Mouse (Mus musculus): ENCODE measurements around the gene Fbf1.
"Not testable (repeated sequence)": the region's sequence is repeated elsewhere in the genome, so short reads cannot be mapped to it uniquely, and the experiment has no call there.

Gene Fbf1

DNA sequence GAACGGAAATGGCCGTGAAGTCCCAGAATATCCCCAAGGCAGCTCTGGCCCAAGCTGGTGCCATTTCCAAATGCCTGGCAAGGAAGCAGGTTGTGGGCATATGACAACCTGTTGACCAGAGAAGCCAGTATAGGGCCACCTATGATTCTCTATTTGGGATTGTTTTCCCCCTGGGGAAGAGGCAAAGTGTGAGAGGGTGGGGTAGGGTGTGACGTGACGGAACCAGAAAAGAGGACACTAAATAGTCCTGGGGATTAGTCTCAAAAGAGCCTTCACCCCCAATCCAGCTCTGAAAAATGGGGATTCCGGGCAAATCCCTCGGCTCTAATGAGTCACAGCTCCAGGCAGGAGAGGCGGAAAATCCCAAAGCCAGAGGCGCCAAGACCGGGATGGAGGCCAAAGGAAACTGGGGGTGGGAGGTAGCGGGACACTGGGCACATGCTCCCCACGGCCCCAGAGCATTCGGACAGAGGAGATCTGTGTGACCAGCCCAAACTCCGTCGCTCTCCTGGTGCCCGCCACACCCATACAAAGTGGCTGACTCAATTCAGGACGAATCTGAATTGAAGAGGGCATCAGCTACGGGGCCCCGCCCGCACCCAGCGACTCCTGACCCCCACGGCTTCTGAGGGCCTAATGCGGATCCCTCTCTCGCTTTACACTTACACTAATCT lies 59.4 kb downstream of the Fbf1 start:
- no peak for DNase-seq (ENCODE audit: low read depth, low spot score)

DNA sequence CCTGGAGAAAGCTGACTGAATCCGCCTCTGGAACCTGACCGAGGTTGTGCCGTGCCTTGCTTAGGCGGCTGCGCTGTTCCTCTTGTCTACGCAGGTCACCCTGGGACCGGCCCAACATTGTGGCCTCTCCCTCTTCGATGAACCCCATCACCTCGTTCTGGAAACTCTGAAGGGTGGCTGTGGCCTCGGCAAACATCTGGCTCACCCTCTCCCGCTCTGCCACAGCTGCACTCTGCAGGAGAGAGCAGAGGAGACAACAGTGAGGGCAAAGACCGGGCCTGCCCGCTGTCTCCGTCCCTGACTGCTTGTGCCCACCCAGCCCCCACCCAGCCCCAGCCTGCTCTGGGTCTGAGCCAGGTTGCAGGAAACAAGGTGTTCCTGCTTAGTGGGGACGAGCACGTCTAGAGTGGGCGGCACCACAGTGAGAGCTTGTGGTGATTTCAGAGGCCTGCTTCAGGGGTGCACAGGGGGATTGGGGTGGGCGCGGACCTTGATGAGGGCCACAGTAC lies 60.1 kb downstream of the Fbf1 start:
- DNase-seq (ENCODE audit: low read depth, low spot score): no peak

DNA sequence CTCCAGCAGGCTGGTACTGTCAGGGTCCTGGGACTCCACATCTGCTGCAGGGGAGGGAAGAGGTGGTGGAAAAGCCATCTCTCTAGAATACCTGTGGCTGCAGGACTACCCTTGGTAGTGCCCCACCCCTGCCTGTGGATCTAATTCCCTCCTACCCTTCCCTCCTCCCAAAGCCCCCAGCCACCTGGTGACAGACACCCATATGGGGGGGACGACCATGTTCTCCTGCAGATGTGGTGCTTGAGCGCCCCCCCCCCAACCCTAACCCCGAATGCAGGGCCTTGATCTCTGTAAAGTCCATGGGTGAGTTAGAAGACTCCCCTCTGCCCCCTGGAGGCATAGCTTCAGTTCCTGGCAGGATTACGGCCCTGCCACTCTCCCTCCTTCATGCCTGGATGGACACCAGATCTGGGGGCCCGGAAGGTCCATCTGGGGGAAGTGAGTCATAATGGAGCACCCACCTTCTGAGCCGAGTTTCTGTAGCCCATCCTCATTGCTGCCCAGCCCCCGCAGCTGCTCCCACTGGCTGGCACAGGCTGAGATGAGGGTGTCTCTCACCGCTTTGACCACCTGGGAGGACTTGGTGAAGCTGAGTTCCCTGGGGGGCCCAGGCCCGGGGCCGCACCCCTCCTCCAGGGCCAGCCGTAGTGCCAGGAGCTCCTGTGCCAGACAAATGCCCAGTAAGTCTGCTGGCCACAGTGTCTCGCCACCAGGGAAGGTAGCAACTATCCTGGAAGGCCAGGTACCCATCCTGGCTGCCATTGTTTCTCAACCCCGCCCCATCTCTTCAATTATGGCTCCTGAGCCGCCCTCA lies 60.8 kb downstream of the Fbf1 start:
- no peak for DNase-seq (ENCODE audit: low read depth, low spot score)

DNA sequence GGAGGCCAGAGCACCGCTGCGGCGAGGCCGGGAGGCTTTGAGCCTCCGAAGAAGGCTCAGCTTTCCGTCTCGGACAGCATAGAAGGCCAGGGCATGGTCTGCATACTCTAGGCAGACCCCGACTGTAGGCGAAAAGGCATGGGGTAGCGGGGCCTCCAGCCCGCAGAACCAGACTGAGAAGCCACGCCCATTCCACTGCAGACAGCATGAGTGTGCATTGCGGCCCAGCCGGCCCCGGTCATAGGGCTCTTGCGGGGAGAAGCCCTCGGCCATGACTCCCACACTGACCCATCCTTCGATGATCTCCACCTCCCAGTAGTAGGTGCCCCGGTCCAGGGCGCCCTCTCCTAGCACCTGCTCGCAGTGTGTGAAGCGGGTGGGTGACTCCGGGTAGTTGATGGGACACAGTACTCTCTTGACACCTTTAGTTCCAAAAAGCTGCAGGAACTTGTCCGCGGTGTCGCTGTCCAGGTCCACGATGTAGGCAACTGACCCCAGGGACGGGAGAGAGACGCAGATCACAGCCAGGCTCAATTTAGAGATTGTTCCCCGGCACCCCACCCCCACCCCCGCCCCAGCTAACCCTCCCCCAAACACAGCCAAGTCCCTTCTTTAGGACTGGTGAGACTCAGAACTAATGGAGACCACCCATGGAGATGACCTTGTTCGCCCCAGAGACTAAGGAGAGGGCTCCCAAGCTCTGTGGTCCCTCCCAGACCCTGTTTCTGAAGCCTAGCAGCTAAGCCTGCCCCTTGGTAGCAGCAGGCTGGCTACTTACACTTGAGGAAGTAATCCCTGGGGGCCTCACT lies 61.6 kb downstream of the Fbf1 start:
- DNase-seq (ENCODE audit: low read depth, low spot score): no peak

DNA sequence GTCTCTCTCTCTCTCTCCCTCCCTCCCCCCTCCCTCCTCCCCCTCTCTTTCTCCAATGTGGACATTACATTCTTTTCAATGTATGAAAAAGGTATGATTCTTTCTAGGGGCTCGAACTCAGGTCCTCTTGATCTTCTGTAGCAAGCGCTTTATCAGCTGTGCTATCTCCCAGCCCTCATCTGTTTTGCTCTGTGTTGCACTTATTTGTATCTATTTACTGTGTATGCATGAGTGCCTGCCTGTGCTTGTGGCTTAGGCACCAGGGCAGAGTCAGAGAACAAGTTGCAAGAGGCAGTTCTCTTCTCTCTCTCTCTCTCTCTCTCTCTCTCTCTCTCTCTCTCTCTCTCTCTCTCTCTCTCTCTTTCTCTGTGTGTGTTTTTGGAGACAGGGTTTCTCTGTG lies 62.9 kb downstream of the Fbf1 start:
- no peak for DNase-seq (ENCODE audit: low read depth, low spot score)

DNA sequence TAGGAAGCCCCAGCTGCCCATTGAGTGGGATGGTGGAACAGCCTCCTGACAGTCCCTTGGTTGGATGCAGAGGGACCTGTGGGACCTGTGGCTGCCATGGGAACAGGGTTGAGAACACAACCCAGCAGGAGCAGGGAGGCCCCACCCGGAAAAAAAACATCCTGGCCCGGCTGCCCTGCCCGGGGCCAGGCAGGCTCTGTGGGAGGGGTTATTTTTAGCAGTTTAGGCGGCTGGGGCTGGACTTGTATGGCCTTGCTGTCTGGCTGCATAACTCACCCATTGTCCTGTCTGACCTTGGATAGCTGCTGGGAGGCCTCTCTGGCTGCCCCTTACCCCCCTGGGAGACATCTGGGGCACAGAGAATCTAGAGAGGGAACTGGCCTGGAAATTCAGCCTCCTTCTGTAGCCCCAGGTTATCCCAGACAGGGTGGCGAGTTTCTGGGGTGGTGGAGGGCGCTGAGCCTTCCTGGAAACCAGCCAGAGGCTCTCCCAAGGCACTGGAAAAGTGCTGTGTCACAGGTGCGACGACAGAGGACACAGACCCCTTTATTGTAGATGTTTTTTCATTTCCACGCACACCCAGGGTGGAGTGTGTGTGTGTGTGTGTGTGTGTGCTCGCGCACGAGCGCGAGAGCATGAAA lies 63.8 kb downstream of the Fbf1 start:
- no peak for DNase-seq (ENCODE audit: low read depth, low spot score)

DNA sequence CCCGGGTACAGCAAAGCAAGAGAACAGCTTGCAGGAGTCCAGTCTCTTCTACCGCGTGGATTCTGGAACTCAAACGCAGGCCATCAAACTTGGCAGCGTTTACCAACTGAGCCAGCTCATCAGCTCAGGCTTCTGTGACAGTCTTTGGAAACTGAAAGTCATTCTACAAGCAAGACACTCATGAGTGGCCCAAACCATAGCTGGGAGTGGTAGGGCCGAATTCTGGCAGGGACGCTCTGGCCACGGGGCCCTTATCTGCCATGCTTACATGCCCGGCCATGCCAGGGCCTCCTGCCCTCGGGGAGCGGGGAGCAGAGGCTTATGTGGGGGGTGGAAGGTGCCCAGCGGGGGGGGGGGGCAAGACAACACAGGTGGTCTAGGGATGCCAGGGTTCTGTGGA lies 64.4 kb downstream of the Fbf1 start:
- DNase-seq (ENCODE audit: low read depth, low spot score): no peak

DNA sequence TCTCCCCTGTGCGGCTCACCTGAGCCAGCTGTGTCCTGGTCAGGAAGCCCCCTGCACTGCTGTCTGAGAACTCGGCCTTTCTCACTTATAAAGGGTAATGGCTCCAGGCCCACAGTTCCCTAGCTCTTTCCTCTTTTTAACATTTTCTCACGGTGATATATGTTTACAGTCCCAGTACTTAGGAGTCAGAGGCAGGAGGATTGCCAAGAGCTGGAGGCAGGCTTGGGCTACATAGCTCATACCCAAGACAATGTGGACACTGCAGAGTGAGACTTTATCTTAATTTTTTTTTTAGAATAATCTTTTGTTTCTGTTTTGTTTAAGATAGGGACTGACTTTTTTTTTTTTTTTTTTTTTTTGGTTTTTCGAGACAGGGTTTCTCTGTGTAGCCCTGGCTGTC lies 65.5 kb downstream of the Fbf1 start:
- DNase-seq (ENCODE audit: low read depth, low spot score): no peak

DNA sequence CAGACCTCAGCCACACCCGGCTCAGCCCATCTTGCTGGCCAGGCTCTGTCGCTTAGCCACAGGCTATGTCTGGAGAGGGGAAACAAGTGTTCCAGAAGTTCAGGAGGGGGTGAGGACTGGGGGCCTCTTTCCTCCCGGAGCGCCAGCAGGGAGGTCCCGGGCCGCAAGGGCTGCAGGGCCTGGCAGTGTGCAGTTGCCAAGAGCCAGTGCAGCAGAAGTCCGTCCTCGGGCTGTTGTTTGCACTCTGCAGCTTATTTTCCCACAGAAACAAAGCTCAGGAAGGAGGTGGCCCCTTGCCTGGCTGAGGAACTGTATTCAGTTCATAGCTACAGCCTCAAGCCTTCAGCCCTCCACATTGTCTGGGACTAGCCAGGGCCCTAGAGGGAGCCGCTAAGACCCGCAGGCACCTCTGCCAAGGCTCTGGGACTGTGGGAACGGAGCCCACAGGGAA lies 66.0 kb downstream of the Fbf1 start:
- DNase-seq (ENCODE audit: low read depth, low spot score): no peak

DNA sequence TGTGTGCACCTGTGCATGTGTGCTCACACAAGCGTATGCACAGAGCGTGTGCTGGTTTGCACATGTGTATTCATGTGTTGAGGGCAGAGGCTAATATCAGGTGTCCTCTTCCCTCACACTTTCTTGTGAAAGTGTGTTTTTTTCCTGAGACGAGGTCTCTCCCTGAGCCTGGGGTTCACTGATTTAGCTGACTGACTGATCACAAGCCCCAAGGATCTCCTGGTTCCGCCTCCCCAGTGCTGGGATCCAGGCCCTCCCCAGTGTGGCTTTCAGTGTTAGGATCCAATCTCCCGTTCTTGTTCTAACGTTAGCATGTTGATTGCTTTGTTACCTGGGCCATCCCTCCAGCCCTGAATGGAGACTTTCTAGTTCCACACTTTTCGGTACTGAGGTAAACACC lies 67.1 kb downstream of the Fbf1 start:
- DNase-seq (ENCODE audit: low read depth, low spot score): no peak

DNA sequence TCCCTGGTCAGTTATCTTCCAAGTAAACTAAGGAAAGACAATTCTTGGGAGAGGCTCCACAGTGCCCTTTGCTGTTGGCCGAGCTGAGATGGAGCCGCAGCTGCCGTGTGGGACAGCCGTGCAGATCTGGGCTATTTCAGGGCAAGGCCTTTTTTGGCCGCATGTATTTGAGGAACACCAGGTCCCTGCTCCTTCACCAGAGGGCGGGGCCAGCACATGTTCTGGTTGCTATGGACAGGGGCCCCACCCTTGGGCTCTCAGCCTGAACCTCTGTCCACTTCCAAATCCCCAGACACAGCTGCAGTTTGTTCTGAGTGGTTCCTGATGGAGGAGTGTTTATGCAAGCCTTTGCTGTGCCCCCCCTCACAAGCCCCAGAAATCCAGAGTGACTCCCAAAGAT lies 67.6 kb downstream of the Fbf1 start:
- DNase-seq (ENCODE audit: low read depth, low spot score): no peak

DNA sequence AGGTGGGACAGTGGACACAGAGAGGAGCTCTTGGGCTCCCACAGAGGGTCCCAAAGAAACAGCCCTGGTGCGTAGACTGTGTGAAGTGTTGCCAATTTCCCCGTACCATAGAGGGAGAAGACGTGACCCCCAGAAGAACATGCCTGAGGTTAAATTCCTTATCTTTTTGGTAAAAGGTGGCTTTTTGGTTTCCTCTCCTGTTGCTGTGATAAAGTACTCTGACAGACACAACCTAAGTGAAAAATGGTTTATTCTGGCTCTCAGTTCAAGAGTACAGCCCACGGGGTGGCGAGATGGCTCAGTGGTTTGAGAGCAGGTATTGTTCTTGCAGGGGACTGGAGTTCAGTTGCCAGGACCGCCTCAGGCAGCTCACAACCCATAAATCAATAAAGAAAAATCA lies 68.5 kb downstream of the Fbf1 start:
- DNase-seq (ENCODE audit: low read depth, low spot score): no peak

DNA sequence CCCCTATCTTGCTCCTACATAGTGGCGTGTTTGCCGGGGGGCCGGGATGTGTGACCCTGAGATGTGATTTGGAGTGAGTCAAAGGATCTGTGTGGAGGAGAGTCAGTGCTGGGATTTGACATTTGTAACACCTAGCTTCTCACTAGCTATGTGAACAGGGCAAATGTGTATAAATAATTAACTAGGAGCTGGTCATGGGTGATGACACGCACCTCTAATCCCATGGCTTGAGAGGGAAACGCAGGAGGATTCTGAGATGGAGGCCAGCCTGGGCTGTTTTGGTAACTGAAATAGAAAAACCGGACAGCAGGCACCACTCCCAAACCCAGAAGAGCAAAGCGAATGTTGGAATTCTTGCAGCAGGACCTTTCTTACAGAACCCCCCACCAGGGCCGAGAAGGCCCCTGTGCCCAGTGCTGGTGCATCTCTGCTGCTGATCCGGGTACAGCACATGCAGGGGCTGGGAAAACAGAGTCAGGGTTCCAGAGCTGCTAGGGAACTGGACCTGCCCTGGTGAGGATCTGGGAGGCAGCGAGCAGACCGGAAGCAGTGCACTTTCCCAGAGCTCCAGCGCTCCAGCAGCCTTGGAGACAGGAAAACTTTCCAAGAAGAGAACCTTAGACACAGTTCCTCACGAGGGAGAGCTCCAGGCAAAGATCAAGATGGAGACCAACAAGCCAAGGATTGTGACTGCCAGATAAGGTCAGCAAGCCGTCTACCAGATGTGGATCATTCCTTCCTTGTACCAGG lies 69.1 kb downstream of the Fbf1 start:
- DNase-seq (ENCODE audit: low read depth, low spot score): no peak

DNA sequence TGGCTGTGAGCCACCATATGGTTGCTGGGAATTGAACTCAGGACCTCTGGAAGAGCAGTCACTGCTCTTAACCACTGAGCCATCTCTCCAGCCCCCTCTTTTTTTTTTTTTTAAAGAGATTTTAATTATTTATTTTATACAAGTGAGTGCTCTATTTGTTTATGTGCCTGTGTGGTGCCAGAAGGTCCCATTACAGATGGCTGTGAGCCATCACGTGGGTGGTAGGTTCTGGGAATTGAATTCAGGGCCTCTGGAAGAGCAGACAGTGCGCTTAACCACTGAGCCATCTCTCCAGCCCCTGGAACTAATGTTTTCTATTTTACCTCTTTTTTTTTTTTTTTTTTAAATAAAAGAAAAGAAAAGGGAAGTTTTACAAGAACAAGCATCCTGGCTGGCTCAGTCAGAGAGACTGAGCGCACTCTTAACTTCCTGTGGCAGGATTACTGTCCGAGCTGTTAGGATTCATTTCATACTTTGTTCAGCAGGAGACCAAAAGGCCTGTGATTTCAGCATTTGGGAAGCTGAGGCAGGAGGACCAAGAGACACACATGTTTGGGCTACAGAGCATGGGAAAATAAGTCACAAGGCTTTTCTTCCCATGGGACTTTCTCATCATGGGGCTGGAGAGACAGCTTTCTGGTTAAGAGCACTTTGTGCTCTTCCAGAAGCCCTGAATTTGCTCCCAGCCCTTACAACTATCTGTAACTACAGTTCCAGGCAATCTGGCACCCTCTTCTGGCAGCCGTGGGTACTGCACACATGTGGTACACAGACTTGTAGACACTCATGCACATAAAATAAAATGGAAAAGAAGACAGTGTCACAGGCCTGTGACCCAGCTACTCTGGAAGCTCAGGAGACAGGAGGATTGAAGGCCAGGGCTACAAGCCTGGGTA lies 71.5 kb downstream of the Fbf1 start:
- DNase-seq (ENCODE audit: low read depth, low spot score): no peak

DNA sequence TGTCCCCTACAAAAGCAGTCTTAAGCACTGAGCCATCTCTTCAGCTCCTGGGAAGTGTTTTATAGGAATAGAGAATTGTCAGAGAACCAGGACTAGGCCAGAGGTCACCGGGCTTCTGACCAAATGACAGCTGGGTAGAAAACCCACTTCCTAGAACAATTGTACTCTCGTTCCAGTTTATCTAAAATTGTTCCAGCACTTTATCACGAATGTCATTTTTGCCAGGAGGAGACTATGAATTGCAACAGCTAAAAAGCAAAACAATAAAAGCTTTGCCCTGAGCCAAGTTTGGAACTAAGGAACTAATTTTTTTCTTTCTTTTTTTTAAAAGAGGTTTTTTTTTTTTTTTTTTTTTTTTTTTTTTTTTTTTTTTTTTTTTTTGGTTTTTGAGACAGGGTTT lies 72.4 kb downstream of the Fbf1 start:
- no peak for DNase-seq (ENCODE audit: low read depth, low spot score)

DNA sequence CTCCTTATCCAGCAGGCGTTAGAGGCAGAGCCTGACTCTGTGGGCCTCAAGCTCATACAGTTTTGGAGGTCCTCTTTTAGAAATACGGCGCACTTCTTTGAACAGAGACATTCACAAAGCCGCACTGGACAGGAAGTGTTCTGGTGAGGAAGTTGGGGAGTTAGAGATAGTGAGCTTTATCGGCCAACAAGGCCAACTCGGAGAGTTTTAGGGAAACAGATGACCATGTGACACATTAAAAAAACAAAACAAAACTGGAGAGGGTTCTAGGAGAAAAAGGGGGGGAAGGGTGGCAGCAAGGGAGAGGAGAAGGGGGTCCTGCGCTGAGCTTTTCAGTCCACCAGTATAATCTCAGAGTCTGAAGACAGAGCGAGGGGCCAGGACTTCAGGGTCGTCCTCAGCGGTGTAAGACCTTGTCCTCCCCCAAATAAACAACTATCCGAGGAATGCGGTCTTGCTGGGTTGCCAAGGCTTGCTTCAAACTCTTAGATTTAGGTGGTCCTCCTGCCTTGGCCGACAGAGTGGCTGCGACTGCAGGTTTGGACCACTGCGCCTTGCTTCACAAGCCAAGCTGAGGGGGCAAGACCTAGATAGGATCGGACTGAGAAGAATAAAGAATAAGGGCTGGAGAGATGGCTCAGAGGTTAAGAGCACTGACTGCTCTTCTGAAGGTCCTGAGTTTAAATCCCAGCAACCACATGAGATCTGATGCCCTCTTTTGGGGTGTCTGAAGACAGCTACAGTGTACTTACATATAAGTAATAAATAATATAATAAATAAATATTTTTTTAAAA lies 74.0 kb downstream of the Fbf1 start:
- no peak for DNase-seq (ENCODE audit: low read depth, low spot score)

DNA sequence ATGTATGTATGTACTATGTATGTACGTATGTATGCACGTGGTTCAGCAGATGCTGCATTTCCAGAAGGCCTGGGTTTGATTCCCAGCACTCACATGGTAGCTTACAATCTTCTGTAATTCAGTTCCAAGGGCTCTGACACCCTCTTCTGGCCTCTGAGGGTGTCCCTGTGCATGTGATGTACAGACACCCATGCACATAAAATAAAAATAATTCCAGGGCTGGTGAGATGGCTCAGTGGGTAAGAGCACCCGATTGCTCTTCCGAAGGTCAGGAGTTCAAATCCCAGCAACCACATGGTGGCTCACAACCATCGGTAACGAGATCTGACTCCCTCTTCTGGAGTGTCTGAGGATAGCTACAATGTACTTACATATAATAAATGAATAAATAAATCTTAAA lies 75.0 kb downstream of the Fbf1 start:
- DNase-seq (ENCODE audit: low read depth, low spot score): not testable (repeated sequence)
